Mouse (Mus musculus): ENCODE results near the gene Atp6v1g2. TPM values are rescaled to one million over a fixed set of nuclear protein-coding genes. Genes with fewer than 3 reads are reported as not detected.
A peak's percentile ranks its signal among the peaks of the same experiment; 100 is the strongest.

The Atp6v1g2 gene
- polyA plus RNA-seq, 1 experiment: 4.2 TPM

GRCm38 (mm10) chr17:35257378-35257777 lies 23.9 kb downstream of the Atp6v1g2 start:
- no peak overlapping the region for H3K27ac ChIP-seq (ENCODE audit: insufficient read depth, low read length)
- H3K4me3 ChIP-seq (ENCODE audit: low read depth, low read length): no peak overlapping the region

GRCm38 (mm10) chr17:35257824-35258491 lies 24.5 kb downstream of the Atp6v1g2 start:
- Histone ChIP-seq H3K9ac (ENCODE audit: low read depth, poor library complexity, severe bottlenecking) (no peak overlapping the region), H3K4me3 (ENCODE audit: low read depth, low read length) (no peak overlapping the region)

More at GRCm38 (mm10) chr17:35257378-35257777, 23.9 kb downstream of the Atp6v1g2 start:
- Histone ChIP-seq H3K27me3 (ENCODE audit: control insufficient read depth, insufficient read depth, low read length, poor library complexity, severe bottlenecking) (no peaks in the 10 kb centered on the region), H3K36me3 (ENCODE audit: control insufficient read depth, insufficient read depth, low read length, poor library complexity, severe bottlenecking) (peaks cover 9% of the 10 kb centered on the region), H3K9me3 (replicated peaks; ENCODE audit: control insufficient read depth, insufficient read depth, low read length, poor library complexity, severe bottlenecking) (no peaks in the 10 kb centered on the region), H3K9ac (ENCODE audit: low read depth, poor library complexity, severe bottlenecking) (no peak overlapping the region), H3K4me1 (ENCODE audit: control insufficient read depth, insufficient read depth, low read length) (no peaks in the 10 kb centered on the region)
- TF ChIP-seq CTCF (IDR thresholded peaks at IDR 0.05; ENCODE audit: low read depth, low read length) (no peak), EP300 (IDR thresholded peaks at IDR 0.05; ENCODE audit: insufficient read depth, low read depth, low read length) (no peak), POLR2A (IDR thresholded peaks at IDR 0.05; ENCODE audit: insufficient read depth, low read length) (no peak)

GRCm38 (mm10) chr17:35258492-35259478 lies 25.3 kb downstream of the Atp6v1g2 start:
- Histone ChIP-seq H3K36me3 (ENCODE audit: control insufficient read depth, insufficient read depth, low read length, poor library complexity, severe bottlenecking) (no peaks in the 10 kb centered on the region), H3K9me3 (replicated peaks; ENCODE audit: control insufficient read depth, insufficient read depth, low read length, poor library complexity, severe bottlenecking) (no peaks in the 10 kb centered on the region), H3K27ac (ENCODE audit: insufficient read depth, low read length) (no peak overlapping the region), H3K27me3 (ENCODE audit: control insufficient read depth, insufficient read depth, low read length, poor library complexity, severe bottlenecking) (peaks cover 6% of the 10 kb centered on the region; the same call in 1 of the 2 replicates), H3K4me3 (ENCODE audit: low read depth, low read length) (no peak overlapping the region), H3K4me1 (ENCODE audit: control insufficient read depth, insufficient read depth, low read length) (no peaks in the 10 kb centered on the region), H3K9ac (ENCODE audit: low read depth, poor library complexity, severe bottlenecking) (no peak overlapping the region)
- TF ChIP-seq EP300 (IDR thresholded peaks at IDR 0.05; ENCODE audit: insufficient read depth, low read depth, low read length): no peak
- no peak for TF ChIP-seq CTCF (IDR thresholded peaks at IDR 0.05; ENCODE audit: low read depth, low read length)
- no peak for TF ChIP-seq POLR2A (IDR thresholded peaks at IDR 0.05; ENCODE audit: insufficient read depth, low read length)

More at GRCm38 (mm10) chr17:35257824-35258491, 24.5 kb downstream of the Atp6v1g2 start:
- peaks cover 3% of the 10 kb centered on the region; the same call in 1 of the 2 replicates for H3K36me3 ChIP-seq (ENCODE audit: control insufficient read depth, insufficient read depth, low read length, poor library complexity, severe bottlenecking)
- TF ChIP-seq CTCF (IDR thresholded peaks at IDR 0.05; ENCODE audit: low read depth, low read length): peak; percentile 66
- no peak for TF ChIP-seq EP300 (IDR thresholded peaks at IDR 0.05; ENCODE audit: insufficient read depth, low read depth, low read length)
- TF ChIP-seq POLR2A (IDR thresholded peaks at IDR 0.05; ENCODE audit: insufficient read depth, low read length): no peak
- no peaks in the 10 kb centered on the region for H3K27me3 ChIP-seq (ENCODE audit: control insufficient read depth, insufficient read depth, low read length, poor library complexity, severe bottlenecking)
- no peaks in the 10 kb centered on the region for H3K9me3 ChIP-seq (replicated peaks; ENCODE audit: control insufficient read depth, insufficient read depth, low read length, poor library complexity, severe bottlenecking)
- H3K4me1 ChIP-seq (ENCODE audit: control insufficient read depth, insufficient read depth, low read length): no peaks in the 10 kb centered on the region
- H3K27ac ChIP-seq (ENCODE audit: insufficient read depth, low read length): no peak overlapping the region

- no peaks in the 10 kb centered on the region for H3K36me3 ChIP-seq (ENCODE audit: control insufficient read depth, insufficient read depth, low read length, poor library complexity, severe bottlenecking)
- peaks cover 6% of the 10 kb centered on the region; the same call in 1 of the 2 replicates for H3K27me3 ChIP-seq (ENCODE audit: control insufficient read depth, insufficient read depth, low read length, poor library complexity, severe bottlenecking)
- TF ChIP-seq EP300 (IDR thresholded peaks at IDR 0.05; ENCODE audit: insufficient read depth, low read depth, low read length): no peak
- no peak overlapping the region for H3K9ac ChIP-seq (ENCODE audit: low read depth, poor library complexity, severe bottlenecking)
- no peak overlapping the region for H3K4me3 ChIP-seq (ENCODE audit: low read depth, low read length)
- no peaks in the 10 kb centered on the region for H3K4me1 ChIP-seq (ENCODE audit: control insufficient read depth, insufficient read depth, low read length)
- H3K9me3 ChIP-seq (replicated peaks; ENCODE audit: control insufficient read depth, insufficient read depth, low read length, poor library complexity, severe bottlenecking): no peaks in the 10 kb centered on the region
- no peak overlapping the region for H3K27ac ChIP-seq (ENCODE audit: insufficient read depth, low read length)
Observed at GRCm38 (mm10) chr17:35259621-35260020, 26.2 kb downstream of the Atp6v1g2 start.

GRCm38 (mm10) chr17:35261651-35262050 lies 28.2 kb downstream of the Atp6v1g2 start:
- H3K27me3 ChIP-seq (ENCODE audit: control insufficient read depth, insufficient read depth, low read length, poor library complexity, severe bottlenecking): peaks cover 6% of the 10 kb centered on the region; the same call in 1 of the 2 replicates
- no peak overlapping the region for H3K27ac ChIP-seq (ENCODE audit: insufficient read depth, low read length)
- no peak overlapping the region for H3K4me3 ChIP-seq (ENCODE audit: low read depth, low read length)
- no peaks in the 10 kb centered on the region for H3K36me3 ChIP-seq (ENCODE audit: control insufficient read depth, insufficient read depth, low read length, poor library complexity, severe bottlenecking)
- H3K9ac ChIP-seq (ENCODE audit: low read depth, poor library complexity, severe bottlenecking): no peak overlapping the region
- H3K4me1 ChIP-seq (ENCODE audit: control insufficient read depth, insufficient read depth, low read length): no peaks in the 10 kb centered on the region
- TF ChIP-seq CTCF (IDR thresholded peaks at IDR 0.05; ENCODE audit: low read depth, low read length): no peak
- TF ChIP-seq POLR2A (IDR thresholded peaks at IDR 0.05; ENCODE audit: insufficient read depth, low read length): no peak
- no peak for TF ChIP-seq EP300 (IDR thresholded peaks at IDR 0.05; ENCODE audit: insufficient read depth, low read depth, low read length)
- H3K9me3 ChIP-seq (replicated peaks; ENCODE audit: control insufficient read depth, insufficient read depth, low read length, poor library complexity, severe bottlenecking): no peaks in the 10 kb centered on the region

Data from ES-Bruce4 (cell line).